Mouse (Mus musculus) NIH3T3 (cell line): ENCODE measurements around the gene Fndc5.
A peak's percentile ranks its signal among the peaks of the same experiment; 100 is the strongest.

Source experiments
- DNase-seq: peaks from one replicate; pipeline ENCODE4 v3.0.0-alpha.2; 2012; ENCODE audit warnings: low read depth

Gene Fndc5

GRCm38 (mm10) chr4:129136579-129137391 lies at the start of gene Fndc5:
Gene Fndc5 (plus strand): TSS chr4:129136999.
- no peak for DNase-seq

- no peak for DNase-seq
Measured at GRCm38 (mm10) chr4:129087850-129088249, 48.9 kb upstream of the Fndc5 start.

DNA sequence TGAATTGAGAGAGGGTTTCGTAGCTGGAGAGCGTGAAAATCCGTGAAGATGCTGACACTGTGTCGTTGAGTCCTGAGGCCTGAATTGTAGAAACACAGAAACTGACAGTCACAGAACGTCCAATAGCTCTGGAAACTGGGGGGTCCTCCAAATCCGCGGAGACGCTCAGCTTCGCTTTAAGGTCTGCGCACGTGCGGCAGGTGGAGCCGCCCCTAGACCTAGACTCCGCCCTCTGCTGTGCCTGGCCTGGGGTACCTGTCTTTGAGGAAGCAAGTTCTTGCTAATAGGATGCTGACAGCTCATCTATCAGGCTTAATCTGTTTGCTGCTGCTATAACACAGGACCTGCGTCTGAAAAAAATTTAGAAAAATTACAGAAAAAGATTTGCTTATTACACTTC lies 41.5 kb upstream of the Fndc5 start:
- DNase-seq, result no peak

- DNase-seq, result no peak
Measured at GRCm38 (mm10) chr4:129097006-129097405, 39.8 kb upstream of the Fndc5 start.

- DNase-seq, result no peak
Measured at GRCm38 (mm10) chr4:129102133-129102829, 34.5 kb upstream of the Fndc5 start.

DNA sequence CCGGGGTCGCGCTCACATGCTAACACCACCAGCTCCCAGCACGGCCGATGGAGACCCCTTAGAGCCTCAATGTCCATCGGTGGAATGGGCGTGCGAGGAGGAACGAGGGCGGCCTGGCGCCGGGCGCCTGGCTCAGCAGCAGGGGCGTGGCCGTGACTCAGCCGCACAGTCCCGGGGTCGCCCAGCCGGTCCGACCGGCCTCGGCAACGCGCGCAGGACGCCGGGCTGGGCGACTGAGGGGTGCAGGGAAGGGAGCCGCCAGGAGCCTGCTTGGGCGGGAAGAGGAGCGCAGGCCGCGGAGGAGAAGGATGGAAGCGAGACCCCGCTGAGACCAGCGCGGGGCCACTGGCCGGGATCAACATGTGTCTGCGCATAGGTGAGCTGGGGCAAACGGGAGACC lies 31.4 kb upstream of the Fndc5 start, which contains the start of gene Tmem54:
TSS of gene Tmem54 (plus strand) at position 193 of the 400 bp plus-strand sequence.
- DNase-seq, result no peak

GRCm38 (mm10) chr4:129106073-129106472 lies 30.7 kb upstream of the Fndc5 start:
- DNase-seq, result no peak

DNA sequence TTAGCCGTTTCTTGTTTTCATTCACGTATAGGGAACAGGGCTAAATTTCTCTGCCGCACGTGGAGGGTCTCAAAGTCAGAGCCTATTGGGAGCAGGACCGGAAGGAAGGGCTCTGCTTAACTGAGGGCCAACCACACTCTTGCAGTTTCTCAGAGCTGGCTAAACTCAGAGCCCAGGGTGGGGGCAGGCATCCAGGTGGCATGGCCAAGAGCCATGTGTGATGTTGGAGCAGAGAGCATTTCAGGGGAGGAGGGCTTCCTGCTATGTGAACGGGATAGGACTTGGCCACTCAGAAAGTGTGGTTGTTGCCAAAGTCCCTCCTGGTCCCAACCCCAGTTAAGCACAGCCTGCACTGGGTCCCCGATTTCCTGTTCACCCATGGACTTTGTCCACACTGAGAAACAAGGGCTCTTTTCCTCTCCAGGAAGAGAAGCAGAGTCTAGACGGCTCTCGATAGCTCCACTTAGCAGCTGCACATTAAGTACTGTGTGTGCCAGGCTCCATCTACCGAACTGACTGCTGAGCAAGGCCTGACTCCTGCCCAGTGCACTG lies 29.4 kb upstream of the Fndc5 start:
- DNase-seq, result no peak

- no peak for DNase-seq
Measured at GRCm38 (mm10) chr4:129108624-129109023, 28.2 kb upstream of the Fndc5 start.

- DNase-seq, result no peak
Measured at GRCm38 (mm10) chr4:129110804-129111203, 26.0 kb upstream of the Fndc5 start.

- DNase-seq, result peak; percentile 70
Measured at GRCm38 (mm10) chr4:129111350-129111749, 25.4 kb upstream of the Fndc5 start.

GRCm38 (mm10) chr4:129112231-129112630 lies 24.6 kb upstream of the Fndc5 start:
- DNase-seq, result no peak

DNA sequence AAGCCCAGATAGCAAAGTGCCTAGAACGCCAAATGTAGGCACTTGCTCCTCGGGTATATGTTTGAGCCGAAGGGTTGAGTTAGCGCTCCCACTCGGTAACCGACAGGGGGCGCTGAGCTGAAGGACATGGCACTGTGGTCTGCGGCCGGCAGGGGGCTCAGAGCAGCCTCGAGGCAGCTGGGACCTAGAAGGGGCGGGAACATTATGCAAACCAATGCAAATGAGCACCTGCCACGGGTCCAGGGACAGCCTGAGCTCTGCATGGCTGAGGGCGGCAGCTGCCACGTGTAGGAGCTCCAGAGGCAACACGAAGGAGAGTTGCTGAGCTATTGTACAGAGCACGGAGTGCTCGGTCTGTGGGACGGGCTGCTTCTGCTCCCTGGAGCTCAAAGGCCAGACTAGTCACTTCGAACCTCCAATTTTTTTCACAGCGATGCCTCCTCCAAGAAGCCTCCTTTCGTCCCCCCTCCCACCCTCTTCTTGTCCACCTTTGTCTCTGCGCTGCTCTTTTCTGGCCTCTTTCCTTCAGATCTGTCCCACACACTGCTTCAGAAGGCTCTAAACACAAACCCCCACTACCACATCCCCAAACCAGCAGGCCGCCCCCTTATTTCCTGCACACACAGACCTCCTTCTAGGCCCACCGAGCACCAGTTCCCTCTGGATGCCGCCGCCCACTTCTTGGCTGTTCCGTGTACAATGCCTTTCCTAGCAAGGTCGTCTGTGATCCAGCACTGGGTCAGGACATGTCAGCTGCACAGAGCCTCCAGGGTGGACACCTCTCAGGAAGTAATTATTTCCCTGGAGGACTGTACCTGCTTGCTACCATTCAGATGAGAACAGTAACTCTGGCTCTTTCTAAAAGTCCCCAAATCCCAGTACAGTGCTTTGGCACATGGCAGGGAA lies 23.5 kb upstream of the Fndc5 start:
- DNase-seq, result peak; percentile 67

- DNase-seq, result no peak
Measured at GRCm38 (mm10) chr4:129116703-129117102, 20.1 kb upstream of the Fndc5 start.

DNA sequence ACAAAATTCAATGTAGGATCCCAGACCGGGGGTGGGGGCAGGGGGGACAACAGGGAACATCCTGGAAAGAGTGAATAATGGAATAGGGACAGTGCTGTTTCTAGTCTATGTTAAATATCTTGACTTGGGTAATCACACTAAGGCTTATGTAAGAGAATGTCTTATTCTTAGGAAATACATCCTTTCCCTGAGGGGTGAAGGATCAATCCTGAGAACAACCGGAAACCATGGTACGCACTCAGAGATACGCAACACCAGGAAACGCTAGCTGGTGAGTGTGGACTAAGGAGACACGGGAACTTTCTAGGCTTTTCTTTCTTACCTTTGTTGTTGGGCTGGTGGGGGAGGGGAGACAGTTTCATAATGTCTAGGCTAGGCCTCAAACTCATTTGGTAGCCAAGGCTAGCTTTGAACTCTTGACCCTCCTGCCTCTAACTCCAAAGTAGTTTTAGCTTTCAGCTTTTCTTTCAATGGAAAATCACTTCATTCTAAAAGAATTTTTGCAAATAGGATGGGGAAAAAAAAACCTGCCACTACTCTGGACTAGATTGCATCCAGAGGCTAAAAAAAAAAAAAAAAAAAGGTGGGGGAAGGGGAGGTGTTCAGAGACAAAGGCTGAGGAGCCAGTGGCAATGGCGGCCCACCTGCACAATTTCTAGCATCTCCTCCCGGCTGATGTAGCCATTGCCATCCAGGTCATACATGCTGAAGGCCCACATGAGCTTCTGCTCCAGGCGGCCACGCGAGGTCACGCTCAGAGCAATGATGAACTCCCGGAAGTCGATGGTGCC lies 18.9 kb upstream of the Fndc5 start:
- DNase-seq, result no peak

GRCm38 (mm10) chr4:129119708-129120107 lies 17.1 kb upstream of the Fndc5 start:
- no peak for DNase-seq

- DNase-seq, result peak; percentile 73
Measured at GRCm38 (mm10) chr4:129120520-129121445, 16.0 kb upstream of the Fndc5 start.

GRCm38 (mm10) chr4:129121569-129122086 lies 15.2 kb upstream of the Fndc5 start, which contains the start of gene Hpca:
Gene Hpca (minus strand): TSS chr4:129122036.
- DNase-seq, result no peak

GRCm38 (mm10) chr4:129122107-129122506 lies 14.7 kb upstream of the Fndc5 start:
- no peak for DNase-seq

DNA sequence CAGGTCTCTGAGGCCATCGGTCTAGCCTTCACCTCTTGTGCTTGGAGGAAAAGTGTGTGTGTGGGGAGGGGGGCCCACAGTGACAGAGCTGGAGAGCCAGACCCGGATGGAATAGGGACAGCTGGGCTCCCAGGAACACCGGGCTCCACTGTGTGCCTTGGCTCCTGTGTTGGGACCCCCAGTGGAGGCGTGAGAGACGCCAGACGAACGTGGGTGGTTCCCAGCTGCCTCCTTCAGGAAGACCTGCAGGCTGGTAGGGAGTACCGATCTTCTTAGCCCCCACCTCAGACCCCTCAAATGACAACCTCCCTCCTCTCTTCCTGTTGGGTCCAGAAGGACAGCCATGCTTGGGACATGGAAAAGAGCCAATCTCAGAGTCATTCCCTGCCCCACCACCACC lies 14.1 kb upstream of the Fndc5 start:
- DNase-seq, result no peak
